Mouse (Mus musculus): ENCODE data around the gene Srsf11. TPM values are rescaled to one million over a fixed set of nuclear protein-coding genes. Genes with fewer than 3 reads are reported as not detected.
A peak's percentile ranks its signal among the peaks of the same experiment; 100 is the strongest.

The Srsf11 gene
- 356 and 381 TPM in 2 replicates for polyA plus RNA-seq (2016; fragmentation: Nextera tagmentation; extraction: Ambion mirVana)

GRCm38 (mm10) chr3:158036329-158036988, at the start of gene Srsf11, which contains the start of gene Lrrc40:
Gene Srsf11 (minus strand): TSS chr3:158036639.
Gene Lrrc40 (plus strand): TSS chr3:158036662.
- H3K4me3 ChIP-seq: peak within 1 kb of the TSS; percentile 85
- H3K4me2 ChIP-seq (replicated peaks): peak within 1 kb of the TSS; percentile 66
- peak within 1 kb of the TSS; percentile 86 for H3K27ac ChIP-seq
- under 1% methylated on average over 55 of the region's 55 CpGs for WGBS
- H3K4me1 ChIP-seq: peaks cover 24% of the 10 kb centered on the region
- H3K27me3 ChIP-seq: no peaks in the 10 kb centered on the region
- peak within 1 kb of the TSS; percentile 88 for H3K9ac ChIP-seq
- no peaks in the 10 kb centered on the region for H3K9me3 ChIP-seq
- H3K36me3 ChIP-seq: no peaks in the 10 kb centered on the region
- ATAC-seq (ENCODE audit: insufficient number of reproducible peaks, insufficient read depth, low FRiP score, low TSS enrichment): peak; percentile 94

GRCm38 (mm10) chr3:158077828-158078227, 41.4 kb upstream of the Srsf11 start:
- 67% methylated on average over 5 of the region's 5 CpGs for WGBS
- Histone ChIP-seq H3K9me3 (no peaks in the 10 kb centered on the region), H3K27me3 (peaks cover 2% of the 10 kb centered on the region; the same call in 1 of the 2 replicates), H3K4me1 (no peaks in the 10 kb centered on the region), H3K36me3 (no peaks in the 10 kb centered on the region), H3K9ac (no peak overlapping the region), H3K27ac (no peak overlapping the region), H3K4me2 (replicated peaks) (no peak overlapping the region), H3K4me3 (no peak overlapping the region)
- no peak for ATAC-seq (ENCODE audit: insufficient number of reproducible peaks, insufficient read depth, low FRiP score, low TSS enrichment)

GRCm38 (mm10) chr3:158077380-158077772, 40.9 kb upstream of the Srsf11 start:
- no peak overlapping the region for H3K9ac ChIP-seq
- H3K4me3 ChIP-seq: no peak overlapping the region
- WGBS: 39% methylated on average over 1 of the region's 1 CpGs
- no peaks in the 10 kb centered on the region for H3K9me3 ChIP-seq
- ATAC-seq (ENCODE audit: insufficient number of reproducible peaks, insufficient read depth, low FRiP score, low TSS enrichment): no peak
- no peaks in the 10 kb centered on the region for H3K36me3 ChIP-seq
- no peaks in the 10 kb centered on the region for H3K4me1 ChIP-seq
- peaks cover 2% of the 10 kb centered on the region; the same call in 1 of the 2 replicates for H3K27me3 ChIP-seq
- H3K4me2 ChIP-seq (replicated peaks): no peak overlapping the region
- H3K27ac ChIP-seq: no peak overlapping the region

- WGBS: 43% methylated on average over 4 of the region's 4 CpGs
- Histone ChIP-seq H3K4me3 (no peak overlapping the region), H3K9me3 (no peaks in the 10 kb centered on the region), H3K9ac (no peak overlapping the region), H3K27me3 (peaks cover 2% of the 10 kb centered on the region; the same call in 1 of the 2 replicates), H3K27ac (no peak overlapping the region), H3K36me3 (no peaks in the 10 kb centered on the region), H3K4me2 (replicated peaks) (no peak overlapping the region), H3K4me1 (no peaks in the 10 kb centered on the region)
- no peak for ATAC-seq (ENCODE audit: insufficient number of reproducible peaks, insufficient read depth, low FRiP score, low TSS enrichment)
Observed at GRCm38 (mm10) chr3:158076685-158077379, 40.4 kb upstream of the Srsf11 start.

- Histone ChIP-seq H3K27me3 (0 out of 2 replicates have a peak, but pooled peaks cover 2% of the 10 kb centered on the region), H3K9me3 (no peaks in the 10 kb centered on the region), H3K4me1 (no peaks in the 10 kb centered on the region), H3K4me3 (no peak overlapping the region), H3K27ac (no peak overlapping the region), H3K4me2 (replicated peaks) (no peak overlapping the region), H3K9ac (no peak overlapping the region), H3K36me3 (no peaks in the 10 kb centered on the region)
- 86% methylated on average over 2 of the region's 2 CpGs for WGBS
- ATAC-seq (ENCODE audit: insufficient number of reproducible peaks, insufficient read depth, low FRiP score, low TSS enrichment): no peak
Observed at GRCm38 (mm10) chr3:158075004-158075403, 38.6 kb upstream of the Srsf11 start.

- WGBS: 35% methylated on average over 9 of the region's 9 CpGs
- peaks cover 5% of the 10 kb centered on the region; the same call in 1 of the 2 replicates for H3K4me1 ChIP-seq
- no peak overlapping the region for H3K4me2 ChIP-seq (replicated peaks)
- no peaks in the 10 kb centered on the region for H3K9me3 ChIP-seq
- no peak overlapping the region for H3K27ac ChIP-seq
- no peak overlapping the region for H3K9ac ChIP-seq
- H3K36me3 ChIP-seq: 0 out of 2 replicates have a peak, but pooled peaks cover 3% of the 10 kb centered on the region
- no peak overlapping the region for H3K4me3 ChIP-seq
- no peak for ATAC-seq (ENCODE audit: insufficient number of reproducible peaks, insufficient read depth, low FRiP score, low TSS enrichment)
- H3K27me3 ChIP-seq: no peaks in the 10 kb centered on the region
Observed at GRCm38 (mm10) chr3:158068613-158069263, 32.3 kb upstream of the Srsf11 start.

- no peak overlapping the region for H3K4me3 ChIP-seq
- WGBS: 78% methylated on average over 7 of the region's 7 CpGs
- H3K36me3 ChIP-seq: 0 out of 2 replicates have a peak, but pooled peaks cover 3% of the 10 kb centered on the region
- H3K9ac ChIP-seq: no peak overlapping the region
- no peaks in the 10 kb centered on the region for H3K9me3 ChIP-seq
- ATAC-seq (ENCODE audit: insufficient number of reproducible peaks, insufficient read depth, low FRiP score, low TSS enrichment): no peak
- no peaks in the 10 kb centered on the region for H3K27me3 ChIP-seq
- H3K27ac ChIP-seq: no peak overlapping the region
- H3K4me1 ChIP-seq: peaks cover 5% of the 10 kb centered on the region; the same call in 1 of the 2 replicates
- H3K4me2 ChIP-seq (replicated peaks): no peak overlapping the region
Observed at GRCm38 (mm10) chr3:158067916-158068315, 31.5 kb upstream of the Srsf11 start.

GRCm38 (mm10) chr3:158065256-158065655, 28.8 kb upstream of the Srsf11 start:
- Histone ChIP-seq H3K4me3 (no peak overlapping the region), H3K4me2 (replicated peaks) (no peak overlapping the region), H3K27me3 (no peaks in the 10 kb centered on the region), H3K36me3 (0 out of 2 replicates have a peak, but pooled peaks cover 7% of the 10 kb centered on the region), H3K4me1 (peaks cover 5% of the 10 kb centered on the region; the same call in 1 of the 2 replicates), H3K27ac (no peak overlapping the region), H3K9ac (no peak overlapping the region), H3K9me3 (no peaks in the 10 kb centered on the region)
- ATAC-seq (ENCODE audit: insufficient number of reproducible peaks, insufficient read depth, low FRiP score, low TSS enrichment): no peak
- 90% methylated on average over 2 of the region's 2 CpGs for WGBS

GRCm38 (mm10) chr3:158061811-158062523, 25.5 kb upstream of the Srsf11 start:
- WGBS: 95% methylated on average over 5 of the region's 5 CpGs
- H3K27me3 ChIP-seq: no peaks in the 10 kb centered on the region
- H3K36me3 ChIP-seq: peaks cover 30% of the 10 kb centered on the region

GRCm38 (mm10) chr3:158060621-158061291, 24.3 kb upstream of the Srsf11 start:
- no peak overlapping the region for H3K27ac ChIP-seq
- no peak overlapping the region for H3K4me2 ChIP-seq (replicated peaks)
- H3K4me3 ChIP-seq: no peak overlapping the region
- no peaks in the 10 kb centered on the region for H3K27me3 ChIP-seq
- H3K9ac ChIP-seq: no peak overlapping the region
- ATAC-seq (ENCODE audit: insufficient number of reproducible peaks, insufficient read depth, low FRiP score, low TSS enrichment): no peak
- 91% methylated on average over 2 of the region's 2 CpGs for WGBS
- no peaks in the 10 kb centered on the region for H3K4me1 ChIP-seq
- H3K9me3 ChIP-seq: no peaks in the 10 kb centered on the region
- H3K36me3 ChIP-seq: peaks cover 40% of the 10 kb centered on the region

More at GRCm38 (mm10) chr3:158061811-158062523, 25.5 kb upstream of the Srsf11 start:
- no peak overlapping the region for H3K27ac ChIP-seq
- no peak for ATAC-seq (ENCODE audit: insufficient number of reproducible peaks, insufficient read depth, low FRiP score, low TSS enrichment)
- no peaks in the 10 kb centered on the region for H3K4me1 ChIP-seq
- no peak overlapping the region for H3K4me2 ChIP-seq (replicated peaks)
- no peaks in the 10 kb centered on the region for H3K9me3 ChIP-seq
- no peak overlapping the region for H3K9ac ChIP-seq
- H3K4me3 ChIP-seq: no peak overlapping the region

GRCm38 (mm10) chr3:158049508-158049907, 13.1 kb upstream of the Srsf11 start:
- Histone ChIP-seq H3K9me3 (no peaks in the 10 kb centered on the region), H3K27ac (no peak overlapping the region), H3K36me3 (peaks cover 14% of the 10 kb centered on the region; the same call in 1 of the 2 replicates), H3K27me3 (no peaks in the 10 kb centered on the region), H3K4me2 (replicated peaks) (no peak overlapping the region), H3K9ac (no peak overlapping the region), H3K4me3 (no peak overlapping the region), H3K4me1 (no peaks in the 10 kb centered on the region)
- no peak for ATAC-seq (ENCODE audit: insufficient number of reproducible peaks, insufficient read depth, low FRiP score, low TSS enrichment)
- 88% methylated on average over 2 of the region's 2 CpGs for WGBS
